Mouse (Mus musculus) erythroblast, embryonic 14.5 days (primary cell): ENCODE measurements around the gene Lsp1.

Experiments used
- GATA1 ChIP-seq: IDR thresholded peaks from 2 replicates; pipeline ENCODE4 v1.6.1; 2012; ENCODE audit warnings: low read length, inconsistent platforms, mixed read lengths
- TAL1 ChIP-seq: IDR thresholded peaks from 3 replicates; pipeline ENCODE4 v1.6.1; 2012; ENCODE audit warnings: low read length, inconsistent platforms, mixed read lengths

- TF ChIP-seq TAL1 (no peak), GATA1 (no peak)
Measured at GRCm38 (mm10) chr7:142487341-142487859, 26.8 kb downstream of the Lsp1 start.
